Mouse (Mus musculus) right cerebral cortex, postnatal 36 days (tissue): ENCODE data around the gene Cenpx.
A peak's percentile ranks its signal among the peaks of the same experiment; 100 is the strongest.

Source experiments
- DNase-seq, 2 experiments: peaks; one replicate each; pipeline ENCODE4 v3.0.0; 2022; ENCODE audit warnings: low spot score in 2 of 2, mixed read lengths in 1 of 2

Gene Cenpx

DNA sequence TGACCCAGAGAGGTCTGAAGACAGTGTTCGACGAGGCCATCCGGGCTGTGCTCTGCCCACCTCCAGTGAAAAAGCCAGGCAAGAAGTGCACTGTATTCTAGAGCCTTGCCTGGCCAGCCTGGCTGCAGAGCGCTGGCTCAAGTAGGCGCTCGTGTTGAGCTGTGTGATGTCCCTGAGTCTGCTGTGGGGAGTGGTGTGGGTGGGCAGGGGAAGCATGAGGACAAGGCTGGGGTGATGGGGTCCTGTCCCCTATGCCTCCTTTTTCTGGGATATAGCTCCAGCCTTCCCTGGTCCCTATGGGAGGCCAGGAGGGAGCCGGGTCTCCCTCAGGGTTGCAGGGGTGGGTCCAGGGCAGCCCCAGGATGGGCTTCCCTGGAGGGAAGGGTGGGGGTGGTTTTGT is 10.0 kb upstream of the Cenpx start:
- no peak for DNase-seq

DNA sequence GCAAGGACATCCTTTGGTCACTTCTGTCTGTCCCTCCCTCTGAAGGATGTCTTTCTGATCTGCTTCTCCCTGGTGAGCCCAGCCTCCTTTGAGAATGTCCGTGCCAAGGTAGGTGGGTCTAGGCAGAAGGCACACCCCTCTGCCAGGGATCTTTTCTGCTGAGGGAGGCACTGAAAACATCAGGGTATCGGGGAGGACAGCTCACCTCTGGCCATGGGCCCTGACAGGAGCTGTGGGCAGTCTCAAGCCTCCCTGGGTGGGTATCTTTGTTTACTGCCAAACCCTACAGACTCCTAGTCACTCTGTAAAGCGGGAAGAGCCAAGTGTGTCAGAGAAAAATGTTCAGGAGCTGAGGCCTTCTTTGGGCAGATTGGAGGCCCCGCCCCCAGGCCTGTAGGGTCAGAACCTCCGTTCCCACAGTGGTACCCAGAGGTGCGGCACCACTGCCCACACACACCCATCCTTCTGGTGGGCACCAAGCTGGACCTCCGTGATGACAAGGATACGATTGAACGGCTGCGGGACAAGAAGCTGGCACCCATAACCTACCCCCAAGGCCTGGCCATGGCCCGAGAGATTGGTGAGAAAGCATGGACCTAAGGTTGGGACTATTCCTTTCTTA is 9.3 kb upstream of the Cenpx start:
- no peak for DNase-seq

DNA sequence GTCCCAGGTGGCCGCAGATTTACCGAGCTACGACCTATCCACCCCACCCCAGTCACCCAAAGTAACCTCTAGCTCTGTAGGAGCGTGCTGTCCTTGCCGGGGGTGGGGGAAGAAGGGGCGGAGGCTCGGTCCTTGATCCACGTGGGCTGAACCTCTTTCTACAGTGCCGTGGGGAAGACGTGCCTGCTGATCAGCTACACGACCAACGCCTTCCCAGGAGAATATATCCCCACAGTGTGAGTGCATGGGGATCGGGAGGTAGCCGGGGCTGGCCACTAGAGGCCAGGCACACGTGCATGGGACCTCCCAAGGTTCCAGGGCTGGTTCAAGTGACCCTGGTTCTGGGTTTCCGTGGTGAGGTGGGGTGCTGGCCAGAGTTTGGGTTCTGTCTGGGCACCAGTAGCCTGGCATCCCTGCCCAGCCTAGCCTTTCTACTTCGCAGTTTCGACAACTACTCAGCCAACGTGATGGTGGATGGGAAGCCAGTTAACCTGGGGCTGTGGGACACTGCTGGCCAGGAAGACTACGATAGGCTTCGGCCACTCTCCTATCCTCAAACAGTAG is 8.6 kb upstream of the Cenpx start:
- DNase-seq: no peak

DNA sequence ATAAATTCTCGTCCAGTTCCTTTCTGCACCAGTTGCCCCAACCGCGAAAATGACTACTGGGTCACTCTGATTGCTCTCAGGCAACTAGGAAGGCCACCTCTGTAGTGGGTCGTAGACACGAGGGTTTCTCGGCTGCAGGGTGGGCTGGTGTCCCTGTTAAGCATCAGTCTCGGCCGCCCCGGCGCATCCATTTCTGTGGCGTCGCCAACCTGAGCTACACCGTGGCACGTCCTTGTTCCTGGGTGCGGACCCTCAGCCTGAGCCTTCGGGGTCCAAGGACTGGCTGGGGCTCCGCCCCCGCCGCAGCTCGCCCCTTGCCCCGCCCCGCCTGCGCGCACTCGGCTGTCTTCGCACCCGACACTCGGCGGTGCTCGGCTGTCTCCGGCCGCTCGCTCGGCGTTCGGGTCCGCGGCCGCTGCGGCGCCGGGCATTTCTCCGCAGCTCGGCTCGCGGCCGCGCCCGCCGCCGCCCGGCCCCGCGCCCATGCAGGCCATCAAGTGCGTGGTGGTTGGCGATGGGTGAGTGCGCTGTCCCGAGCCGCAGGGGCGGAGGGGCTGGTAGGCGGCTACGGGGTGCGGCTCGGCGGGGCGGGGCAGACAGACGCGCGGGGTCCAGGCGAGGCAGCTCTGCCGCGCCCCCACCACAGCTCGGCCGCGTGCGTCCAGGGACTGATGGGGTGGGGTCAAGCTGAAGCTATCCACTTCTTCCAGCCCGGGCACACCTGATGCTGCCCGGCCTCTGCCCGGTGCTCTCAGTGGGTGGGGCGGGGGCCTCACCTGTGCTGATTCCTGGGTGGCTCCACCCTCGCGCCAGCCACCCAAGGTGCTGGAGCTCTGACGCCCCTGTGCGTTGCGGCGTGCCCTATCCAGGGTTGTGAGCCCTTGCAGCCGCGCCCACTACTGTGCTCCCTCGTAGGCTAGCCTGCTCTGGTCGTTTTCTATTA is 7.9 kb upstream of the Cenpx start, which contains the start of gene Rac3:
Rac3 (plus strand) TSS at position 347 of the 943 bp plus-strand sequence.
- peak in 1 of 2 experiments; percentile 34 for DNase-seq

DNA sequence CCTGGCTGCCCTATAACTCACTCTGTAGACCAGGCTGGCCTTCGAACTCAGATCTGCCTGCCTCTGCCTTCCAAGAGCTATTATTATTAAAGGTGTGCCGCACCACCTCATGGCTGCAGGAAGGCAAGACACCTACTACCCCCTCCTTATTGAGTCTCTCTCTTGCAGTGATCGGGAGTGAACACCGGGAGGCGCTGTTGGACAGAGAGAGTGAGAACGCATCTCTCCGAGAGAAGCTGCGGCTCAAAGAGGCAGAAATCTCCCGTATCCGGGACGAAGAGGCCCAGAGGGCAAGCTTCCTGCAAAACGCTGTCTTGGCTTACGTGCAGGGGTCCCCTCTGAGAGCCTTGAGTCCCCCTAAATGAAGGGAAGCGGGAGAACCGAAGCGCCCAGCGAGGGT is 6.9 kb upstream of the Cenpx start:
- DNase-seq: peak; percentile 44 to 74

DNA sequence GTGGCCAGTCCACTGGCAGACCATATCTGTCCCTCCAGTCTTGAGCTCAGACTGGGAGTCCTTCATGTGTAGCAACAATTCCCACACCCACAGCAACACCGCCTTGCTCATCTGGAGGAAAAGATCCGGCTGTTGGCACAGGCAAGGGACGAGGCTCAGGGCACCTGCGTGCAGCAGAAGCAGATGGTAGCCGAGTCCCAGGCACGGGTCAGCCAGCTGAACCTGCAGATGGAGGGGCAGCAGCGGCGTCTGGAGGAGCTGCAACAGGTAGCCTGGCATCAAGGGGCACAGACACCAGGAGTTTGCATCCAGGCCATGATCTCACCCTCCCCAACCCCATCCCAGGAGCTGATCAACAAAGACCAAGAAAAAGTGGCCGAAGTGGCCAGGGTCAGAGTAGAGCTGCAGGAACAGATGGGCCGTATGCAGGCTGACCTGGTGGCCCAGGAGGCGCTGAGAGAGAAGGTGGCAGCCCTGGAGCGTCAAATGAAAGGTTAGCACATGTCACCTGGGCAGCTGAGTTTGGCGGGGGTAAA is 6.4 kb upstream of the Cenpx start:
- no peak for DNase-seq

DNA sequence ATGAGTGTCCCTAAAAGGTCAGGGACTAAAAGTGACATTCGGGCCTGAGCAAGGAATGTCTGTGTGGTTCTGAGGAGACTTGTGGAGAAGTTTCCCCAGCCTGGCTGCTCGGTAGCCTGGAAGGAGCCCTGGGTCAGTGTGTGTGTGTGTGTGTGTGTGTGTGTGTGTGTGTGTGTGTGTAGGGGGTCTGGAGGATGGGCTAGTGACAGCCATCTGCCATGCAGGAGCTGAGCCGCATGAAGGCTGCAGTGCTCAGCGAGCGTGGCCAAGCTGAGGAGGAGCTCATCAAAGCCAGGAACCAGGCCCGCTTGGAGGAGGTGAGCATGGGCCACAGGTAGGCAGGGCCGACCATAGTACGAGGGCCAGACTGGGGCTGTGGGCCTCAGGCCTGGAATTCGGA is 5.7 kb upstream of the Cenpx start:
- no peak for DNase-seq

DNA sequence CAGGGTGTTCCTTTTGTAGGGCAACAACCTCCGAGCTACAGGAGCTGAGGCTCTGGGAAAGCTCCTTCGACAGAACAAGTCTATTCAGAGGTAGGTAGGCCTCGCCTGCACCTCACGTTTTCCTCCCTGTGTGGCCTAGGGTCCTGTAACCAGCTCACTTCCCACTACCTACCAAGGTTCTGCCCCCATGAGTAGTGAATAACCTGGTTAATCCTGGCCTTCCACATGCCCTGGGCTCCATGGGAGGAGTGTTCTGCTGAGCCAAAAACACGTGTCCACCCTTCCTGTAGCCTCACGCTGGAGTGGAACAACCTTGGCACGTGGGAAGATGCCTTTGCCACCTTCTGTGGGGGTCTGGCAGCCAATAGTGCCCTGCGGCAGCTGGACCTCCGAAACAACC is 1.6 kb upstream of the Cenpx start:
- DNase-seq: no peak

DNA sequence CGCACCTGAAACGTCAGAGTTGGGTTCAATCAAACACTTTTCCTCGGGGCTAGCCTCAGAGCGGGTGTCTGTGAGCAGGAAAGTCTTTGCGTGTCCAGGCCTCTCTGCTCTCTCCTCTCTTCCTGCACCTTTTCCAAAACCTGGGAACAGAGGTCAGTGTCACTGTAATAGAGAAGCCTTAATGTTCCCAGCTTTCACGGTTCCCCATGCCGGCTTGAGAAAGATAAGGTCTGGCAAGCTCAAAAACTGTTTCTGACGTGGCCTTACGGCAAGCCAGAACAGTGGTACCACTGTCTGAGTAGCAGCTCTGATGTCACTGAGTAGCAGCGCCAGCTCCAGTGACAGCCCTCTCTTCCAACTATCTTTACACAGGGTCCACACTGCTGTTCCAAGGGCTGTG is 1.0 kb upstream of the Cenpx start:
- DNase-seq: no peak

DNA sequence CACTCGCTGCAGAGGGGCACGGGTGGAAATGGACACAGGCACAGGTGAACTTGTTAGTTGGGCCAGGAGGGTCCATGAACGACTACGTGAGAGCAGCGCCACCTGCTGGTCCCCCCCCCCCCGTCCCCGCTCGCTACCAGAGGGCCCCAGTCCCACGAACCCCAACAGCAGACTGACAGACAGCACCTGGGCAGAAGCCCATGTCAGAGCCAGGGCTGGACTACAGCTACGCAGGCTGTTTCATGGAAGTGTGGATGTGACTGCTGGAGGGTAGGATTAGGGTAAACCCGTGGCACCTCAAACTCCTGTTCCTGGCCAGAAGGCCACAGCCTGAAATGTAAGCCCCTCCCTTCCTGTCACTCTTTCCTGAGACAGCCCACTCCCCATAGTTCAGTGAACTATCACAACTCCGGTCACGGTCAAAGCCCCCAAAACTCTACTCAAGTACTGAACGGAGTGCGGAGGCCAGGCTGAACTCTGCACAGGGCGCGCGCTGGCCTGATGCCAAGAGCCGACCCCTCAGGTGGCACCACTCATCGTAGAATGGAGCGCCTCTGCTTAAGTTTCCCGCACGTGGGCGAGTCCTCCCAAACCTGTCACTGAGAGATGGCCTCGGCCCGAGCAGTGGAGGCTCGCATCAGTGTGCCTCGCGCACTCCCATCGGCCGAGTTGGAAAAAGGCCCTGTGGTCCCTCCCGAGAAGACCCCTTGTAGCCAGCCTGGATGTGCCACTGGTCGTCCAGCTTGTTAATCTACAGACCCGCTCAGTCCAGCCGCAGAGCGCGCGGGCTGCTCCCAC is 568 bp downstream of the Cenpx start:
- DNase-seq: no peak

DNA sequence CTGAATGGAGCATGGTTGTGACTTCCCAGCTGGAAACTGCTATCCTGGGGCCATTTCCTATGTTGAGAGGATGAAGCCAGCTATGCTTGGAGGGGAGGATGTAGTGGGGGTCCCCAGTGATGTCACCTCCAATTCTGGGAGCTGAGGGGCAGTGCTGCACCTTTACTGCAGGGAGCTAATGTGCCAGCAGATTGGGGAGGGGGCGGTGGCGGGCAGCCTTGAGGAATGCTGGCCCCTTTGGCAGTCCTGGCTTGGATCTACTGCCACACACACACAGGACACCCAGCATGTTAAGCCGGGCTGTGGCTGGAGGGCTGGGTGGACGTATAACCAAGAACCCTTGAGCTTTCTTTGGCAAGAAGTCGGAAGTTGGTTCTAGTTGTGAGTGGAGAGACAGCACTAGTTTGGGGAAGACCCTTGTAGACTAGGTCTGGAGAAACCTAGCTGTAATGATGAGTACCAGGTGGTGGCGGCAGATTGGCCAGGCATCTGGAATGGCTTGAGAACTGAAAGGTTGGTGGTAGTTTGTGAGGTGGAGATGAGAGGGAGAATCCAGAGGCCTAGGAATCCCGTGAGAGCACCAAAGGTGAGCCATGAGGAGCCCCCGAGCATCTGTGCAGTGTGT is 1.4 kb downstream of the Cenpx start:
- no peak for DNase-seq

DNA sequence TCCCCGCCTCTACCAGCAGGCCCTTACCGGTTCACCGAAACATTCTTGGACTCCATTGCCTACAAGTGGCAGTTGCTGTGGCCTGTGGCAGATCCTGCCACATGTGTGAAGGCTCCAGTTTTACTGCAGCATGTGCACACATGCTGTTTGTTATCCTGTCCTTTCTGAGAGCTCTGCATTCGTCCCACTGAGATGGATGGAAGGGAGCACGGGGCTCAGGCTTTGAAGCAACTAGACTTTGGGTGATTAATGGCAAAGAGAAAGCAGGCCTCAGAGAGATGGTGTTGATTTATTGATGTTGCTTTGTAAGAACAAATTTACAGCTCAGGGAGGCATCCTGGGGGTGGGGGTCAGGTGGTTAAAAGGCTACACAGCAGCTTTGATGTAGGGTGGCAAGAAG is 2.9 kb downstream of the Cenpx start:
- DNase-seq: no peak

DNA sequence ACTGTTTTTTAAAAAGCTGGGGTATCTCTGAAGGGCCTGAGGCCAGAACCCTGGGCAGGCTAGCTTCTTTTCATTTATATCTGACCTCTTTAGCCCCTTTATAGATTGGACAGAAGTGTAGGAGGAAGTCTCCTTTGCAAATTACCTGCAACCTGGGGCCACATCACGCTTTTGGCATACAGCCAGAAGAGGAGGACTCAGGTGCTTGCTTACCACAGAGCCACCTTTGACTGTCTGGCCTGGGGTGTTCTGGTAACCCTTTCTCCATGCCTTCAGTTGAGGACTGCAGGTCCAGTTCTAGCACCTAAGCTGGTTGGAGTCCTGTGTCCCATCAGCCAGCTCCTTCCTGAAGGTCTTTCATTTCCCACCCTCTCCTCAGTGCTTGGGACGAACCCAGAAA is 4.0 kb downstream of the Cenpx start:
- DNase-seq: no peak

DNA sequence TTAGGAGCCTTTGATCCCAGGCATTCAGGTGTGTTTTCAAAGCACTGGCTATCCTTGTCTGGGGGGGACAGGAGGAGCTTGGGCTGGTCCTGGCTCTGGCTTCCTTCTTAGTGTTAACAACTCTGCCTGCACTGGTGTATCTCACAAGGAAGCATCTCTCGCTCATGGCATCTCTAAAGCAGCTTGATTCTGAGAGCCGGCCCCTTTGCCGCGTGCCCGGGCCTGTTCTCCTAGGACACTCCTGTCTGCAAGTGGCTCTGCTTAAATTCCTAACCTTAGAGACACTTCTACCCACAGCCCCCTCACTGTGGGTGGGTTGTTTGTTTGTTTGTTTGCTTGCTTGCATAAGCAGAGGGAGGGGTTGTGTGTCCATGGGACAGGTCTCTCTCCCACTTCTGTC is 5.6 kb downstream of the Cenpx start:
- DNase-seq: no peak

DNA sequence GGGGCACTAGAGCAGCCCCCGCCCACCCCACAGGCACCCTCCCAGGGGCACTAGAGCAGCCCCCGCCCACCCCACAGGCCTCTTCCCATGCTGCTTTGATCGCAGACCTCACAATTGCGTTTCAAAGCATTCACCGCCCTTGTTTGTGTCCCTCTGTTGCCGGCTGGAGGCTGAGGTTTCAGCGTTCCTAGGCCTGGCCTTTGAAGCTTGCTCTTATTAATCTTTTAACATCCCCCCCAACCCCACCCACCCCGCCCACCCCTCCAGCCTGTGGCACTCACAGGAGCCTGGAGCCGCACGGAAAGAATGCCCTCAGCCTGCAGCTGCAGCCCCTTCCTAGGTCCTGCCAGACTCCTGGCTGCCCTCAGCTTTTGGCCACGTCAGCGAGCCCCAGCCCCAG is 6.3 kb downstream of the Cenpx start:
- no peak for DNase-seq

DNA sequence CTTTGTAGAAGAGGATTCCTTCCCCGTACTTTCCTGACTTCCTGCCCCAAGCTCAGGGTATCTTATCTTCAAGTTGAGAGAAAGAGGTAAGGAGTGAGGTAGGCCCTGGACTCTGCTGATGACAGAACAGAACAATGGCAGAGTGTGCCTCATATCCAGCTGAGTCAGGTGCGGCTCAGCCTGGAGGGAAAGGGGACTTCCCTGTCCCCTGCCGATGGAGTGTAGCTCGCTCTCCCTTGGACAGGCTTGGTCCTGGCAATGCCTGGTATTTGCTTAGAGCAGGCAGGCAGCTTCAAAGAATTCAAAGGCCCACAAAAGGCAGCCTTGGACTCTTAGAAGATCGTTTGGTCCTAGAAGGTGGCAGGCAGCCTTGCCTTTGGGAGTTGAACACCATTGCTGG is 7.4 kb downstream of the Cenpx start:
- DNase-seq: no peak

DNA sequence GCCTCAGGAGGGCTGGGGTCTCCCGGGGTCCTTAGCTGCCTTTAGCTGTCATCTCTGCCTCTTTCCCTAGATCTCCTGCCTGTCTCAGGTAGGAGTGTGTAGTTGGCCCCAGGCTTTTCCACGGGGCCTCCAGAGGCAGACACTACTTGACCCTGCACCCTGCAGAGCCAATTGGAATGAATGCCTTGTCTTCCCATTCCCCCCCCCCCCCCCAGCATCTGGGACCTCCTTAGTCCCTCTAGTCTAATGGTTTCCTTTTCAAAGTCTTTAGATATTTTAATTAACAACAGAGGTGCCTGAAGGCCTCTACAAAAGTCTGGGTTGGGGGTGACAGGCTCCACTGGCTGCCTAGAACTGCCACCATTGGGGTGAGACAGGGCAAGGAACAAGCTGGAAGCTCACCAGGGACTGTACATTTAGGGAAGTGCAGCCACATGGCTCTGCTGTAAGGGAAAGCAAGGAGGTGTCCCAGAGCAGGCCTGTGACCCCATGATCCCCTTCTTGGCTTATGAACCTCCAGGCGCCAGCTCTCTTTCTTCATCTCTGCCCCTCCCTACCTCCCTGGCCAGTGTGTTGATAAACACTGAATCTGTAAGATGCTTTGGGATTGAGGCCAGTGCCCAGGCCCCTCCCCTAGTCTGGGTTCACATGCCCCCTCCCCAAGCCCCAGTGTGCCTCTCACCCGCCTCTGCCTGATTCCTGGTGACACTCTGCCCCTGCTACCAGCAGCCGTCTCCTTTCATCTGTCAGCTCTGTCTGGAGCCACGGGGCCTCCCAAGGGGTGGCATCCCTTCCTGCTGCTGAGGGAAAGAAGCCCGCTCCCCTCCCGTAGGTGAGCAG is 8.8 kb downstream of the Cenpx start:
- no peak for DNase-seq

DNA sequence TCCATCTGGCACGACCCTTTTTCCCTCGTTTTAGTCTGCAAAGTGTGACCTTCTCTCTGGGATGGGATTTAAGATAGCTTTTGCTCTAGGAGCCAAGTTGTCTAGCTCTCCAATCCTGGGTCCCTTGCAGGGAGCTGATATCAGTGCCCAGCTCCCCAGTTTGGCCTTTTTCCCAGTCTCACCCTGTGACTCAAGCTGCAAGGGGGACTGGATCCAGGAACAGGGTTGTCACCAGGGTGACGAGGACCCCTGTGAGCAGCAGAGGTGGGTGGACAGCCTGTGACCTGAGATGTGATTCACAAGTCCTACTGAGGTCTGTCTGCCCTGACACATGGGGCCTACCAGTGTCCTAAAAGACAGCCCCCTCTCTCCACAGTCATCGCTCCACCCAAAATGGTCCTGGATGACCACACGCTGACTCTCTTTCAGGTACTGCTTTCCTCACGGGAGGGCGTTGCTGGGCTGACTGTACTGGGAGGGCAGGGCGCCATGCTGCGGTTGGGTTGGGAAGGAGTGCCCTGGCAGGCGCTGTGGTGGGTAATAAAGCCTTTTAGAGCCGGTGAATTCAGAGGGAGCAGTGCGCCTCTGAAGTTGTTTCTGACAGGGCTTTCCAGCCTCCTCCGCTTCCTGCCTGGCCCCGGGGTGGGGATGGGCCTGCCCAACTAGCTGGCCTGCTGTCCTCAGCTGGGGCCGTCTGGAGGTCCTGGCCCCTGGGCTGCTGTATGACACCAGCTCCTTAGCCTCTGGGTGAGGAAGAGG is 9.7 kb downstream of the Cenpx start:
- DNase-seq: no peak

DNA sequence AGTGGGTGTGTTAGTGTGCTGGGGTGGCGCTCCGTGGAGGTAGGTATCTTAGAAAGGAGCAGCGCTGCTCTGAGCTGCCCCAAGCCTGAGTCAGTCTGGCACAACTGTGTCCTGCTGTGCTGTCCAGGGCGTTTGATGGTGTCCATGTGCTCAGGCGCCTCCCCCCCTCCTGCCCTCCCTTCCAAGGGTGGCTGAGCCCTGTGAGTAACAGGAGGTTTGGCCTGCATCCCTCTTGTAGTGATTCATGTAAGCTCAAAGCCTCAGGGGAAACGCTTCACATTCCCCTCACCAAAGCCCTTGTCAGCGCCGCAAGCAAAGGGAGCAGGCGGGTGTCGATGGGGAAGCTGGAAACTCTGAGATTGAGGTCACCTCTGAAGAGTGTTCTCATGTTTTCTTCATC is 15.8 kb downstream of the Cenpx start:
- DNase-seq: no peak

DNA sequence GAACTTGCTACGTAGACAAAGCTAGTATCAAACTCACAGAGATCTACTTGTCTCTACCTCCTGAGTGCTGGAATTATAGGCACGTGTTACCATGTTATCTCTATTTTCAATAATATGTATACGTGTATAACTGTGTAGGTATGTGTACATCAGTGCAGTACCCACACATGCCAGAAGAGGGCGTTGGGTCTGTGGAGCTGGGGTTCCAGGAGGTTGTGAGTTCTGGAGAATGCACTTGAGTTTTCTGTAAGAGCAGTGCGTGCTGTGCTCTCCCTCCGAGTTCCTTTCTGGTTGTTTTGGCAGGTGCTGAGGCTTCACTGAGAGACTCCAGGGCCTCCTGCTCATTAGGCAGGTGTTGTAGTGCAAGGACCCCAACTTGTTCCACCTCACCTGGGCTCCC is 17.0 kb downstream of the Cenpx start:
- no peak for DNase-seq
